16 mouse cellular contexts compared by ENCODE assay signal in genomic region chr9:32521331-32521730, GRCm38 (mm10). TPM values are rescaled to one million over a fixed set of nuclear protein-coding genes. Genes with fewer than 3 reads are reported as not detected.
DNase-seq lines count a peak whose midpoint lies in the region; ATAC-seq and TF ChIP-seq lines count a peak whose summit lies in the region.
"Had no signal": no experiment of that assay in that cellular context is flagged by ENCODE, and none has a peak within 500 bp of the region (broad histone marks: within the 10 kb centered on the region; RNA-seq: fewer than 3 reads in every experiment).

No protein-coding gene starts in this region.

- DNase-seq in kidney, adult 2 months, result no peak
- DNase-seq in kidney, postnatal 10 days, result no peak
- no peak for DNase-seq in spleen, postnatal 36 days (ENCODE audit: low spot score in 2 of 2)
- DNase-seq: adrenal gland, adult 8-10 months; cerebellum, postnatal 25 days; kidney, postnatal 14 days; lung, postnatal 14 days; right cerebral cortex, postnatal 14 days had no signal

- H3K4me3 ChIP-seq in kidney, adult 2 months (ENCODE audit: insufficient read depth, low read depth, low read length), result no peak overlapping the region
- H3K4me3 ChIP-seq in bone marrow, adult 2 months (replicated peaks; ENCODE audit: control insufficient read depth, low read depth, low read length), result no peak overlapping the region
- no peak overlapping the region for H3K4me3 ChIP-seq in heart, embryonic 16.5 days (ENCODE audit: low read length)
- H3K4me3 ChIP-seq in hindbrain, embryonic 13.5 days, result no peak overlapping the region
- H3K4me3 ChIP-seq: forebrain, embryonic 12.5 days; hindbrain, embryonic 15.5 days; limb, embryonic 12.5 days; stomach, embryonic 15.5 days had no signal

- no peak for ATAC-seq in heart, embryonic 16.5 days (replicated peaks; ENCODE audit: extremely low read depth, insufficient read depth, low FRiP score)
- peak; percentile 51 for ATAC-seq in megakaryocyte, adult 5-6 weeks (ENCODE audit: poor library complexity, severe bottlenecking)
- ATAC-seq in hindbrain, embryonic 13.5 days (ENCODE audit: low FRiP score), result no peak

- H3K4me1 ChIP-seq in kidney, adult 2 months (ENCODE audit: control insufficient read depth, insufficient read depth, low read length), result no peaks in the 10 kb centered on the region; the same call in 1 of the 2 replicates
- peaks cover 17% of the 10 kb centered on the region for H3K4me1 ChIP-seq in bone marrow, adult 2 months (ENCODE audit: control insufficient read depth, insufficient read depth, low read length)
- peaks cover 30% of the 10 kb centered on the region for H3K4me1 ChIP-seq in heart, embryonic 16.5 days (ENCODE audit: control insufficient read depth, insufficient read depth, low read length)
- H3K4me1 ChIP-seq in hindbrain, embryonic 13.5 days (replicated peaks), result 0 out of 2 replicates have a peak, but pooled peaks cover 5% of the 10 kb centered on the region
- H3K4me1 ChIP-seq: forebrain, embryonic 12.5 days; hindbrain, embryonic 15.5 days had no signal

- no peak for TF ChIP-seq POLR2A in kidney, adult 2 months (IDR thresholded peaks at IDR 0.05; ENCODE audit: low read depth, low read length)
- no peak for TF ChIP-seq POLR2A in bone marrow, adult 2 months (IDR thresholded peaks at IDR 0.05; ENCODE audit: borderline replicate concordance, control insufficient read depth, low read depth, low read length)

- 64% methylated on average over 3 of the region's 3 CpGs for WGBS in kidney, adult 2 months
- WGBS in bone marrow, adult 2 months, result 11% methylated on average over 3 of the region's 3 CpGs
- 30% methylated on average over 3 of the region's 3 CpGs for WGBS in heart, embryonic 16.5 days
- WGBS in hindbrain, embryonic 13.5 days, result 84% methylated on average over 3 of the region's 3 CpGs

- H3K27me3 ChIP-seq in kidney, adult 2 months (replicated peaks; ENCODE audit: control insufficient read depth, insufficient read depth, low read length), result no peaks in the 10 kb centered on the region
- no peaks in the 10 kb centered on the region for H3K27me3 ChIP-seq in heart, embryonic 16.5 days (ENCODE audit: control insufficient read depth, insufficient read depth, low read length)
- no peaks in the 10 kb centered on the region for H3K27me3 ChIP-seq in hindbrain, embryonic 13.5 days
- H3K27me3 ChIP-seq: forebrain, embryonic 12.5 days; hindbrain, embryonic 15.5 days; limb, embryonic 12.5 days; stomach, embryonic 15.5 days had no signal

- H3K9ac ChIP-seq in heart, embryonic 16.5 days (ENCODE audit: low read length), result no peak overlapping the region
- no peak overlapping the region for H3K9ac ChIP-seq in hindbrain, embryonic 13.5 days
- H3K9ac ChIP-seq: forebrain, embryonic 12.5 days; hindbrain, embryonic 15.5 days; limb, embryonic 12.5 days; stomach, embryonic 15.5 days had no signal

- TF ChIP-seq CTCF in kidney, adult 2 months (conservative IDR thresholded peaks at IDR 0.05; ENCODE audit: insufficient read depth, insufficient read length, low read depth, low read length), result no peak
- TF ChIP-seq CTCF in bone marrow, adult 2 months (IDR thresholded peaks at IDR 0.05; ENCODE audit: control insufficient read depth, insufficient read depth, low read length), result no peak

- no peaks in the 10 kb centered on the region for H3K9me3 ChIP-seq in heart, embryonic 16.5 days (replicated peaks; ENCODE audit: control insufficient read depth, low read length)
- H3K9me3 ChIP-seq in hindbrain, embryonic 13.5 days, result no peaks in the 10 kb centered on the region
- H3K9me3 ChIP-seq: forebrain, embryonic 12.5 days; hindbrain, embryonic 15.5 days; limb, embryonic 12.5 days; stomach, embryonic 15.5 days had no signal

- no peaks in the 10 kb centered on the region for H3K36me3 ChIP-seq in kidney, adult 2 months (ENCODE audit: control insufficient read depth, insufficient read depth, low read length)
- no peaks in the 10 kb centered on the region for H3K36me3 ChIP-seq in heart, embryonic 16.5 days (ENCODE audit: control insufficient read depth, insufficient read depth)
- no peaks in the 10 kb centered on the region for H3K36me3 ChIP-seq in hindbrain, embryonic 13.5 days
- H3K36me3 ChIP-seq: forebrain, embryonic 12.5 days; hindbrain, embryonic 15.5 days; stomach, embryonic 15.5 days had no signal

- no peak overlapping the region for H3K4me2 ChIP-seq in heart, embryonic 16.5 days (ENCODE audit: low read depth, low read length)
- no peak overlapping the region for H3K4me2 ChIP-seq in hindbrain, embryonic 13.5 days
- H3K4me2 ChIP-seq: forebrain, embryonic 12.5 days; hindbrain, embryonic 15.5 days; limb, embryonic 12.5 days; stomach, embryonic 15.5 days had no signal

- peak overlapping the region; percentile 55; the same call in 1 of the 2 replicates for H3K27ac ChIP-seq in kidney, adult 2 months (ENCODE audit: insufficient read depth, low read depth, low read length)
- peak overlapping the region; percentile 13 for H3K27ac ChIP-seq in bone marrow, adult 2 months (ENCODE audit: control insufficient read depth, insufficient read depth, low read depth, low read length, poor library complexity)
- peak overlapping the region; percentile 50 for H3K27ac ChIP-seq in heart, embryonic 16.5 days (ENCODE audit: low read length)
- no peak overlapping the region for H3K27ac ChIP-seq in hindbrain, embryonic 13.5 days
- H3K27ac ChIP-seq: forebrain, embryonic 12.5 days; hindbrain, embryonic 15.5 days; limb, embryonic 12.5 days; stomach, embryonic 15.5 days had no signal

RNA-seq across cellular contexts. Expression of gene Fli1, which starts 21.3 kb away (rescaled TPM):
- polyA plus RNA-seq in kidney, adult 2 months (2012; rRNA removed), result 7.2 and 9.6 TPM in 2 replicates
- 17.4 and 33.9 TPM in 2 replicates for polyA plus RNA-seq in bone marrow, adult 2 months (2011; ENCODE audit: insufficient read depth, insufficient read length, low replicate concordance, missing spikeins)
- polyA plus RNA-seq in heart, embryonic 16.5 days (2015; fragmentation: Nextera tagmentation; extraction: Ambion mirVana), result 20.1 and 23.4 TPM in 2 replicates
- 89.0 and 92.7 TPM in 2 replicates for total RNA-seq in megakaryocyte, adult 5-6 weeks (2015)
- 95.8 and 106 TPM in 2 replicates for total RNA-seq in megakaryocyte, adult 5-6 weeks (2017)
- polyA plus RNA-seq in hindbrain, embryonic 13.5 days (2015; fragmentation: Nextera tagmentation; extraction: Ambion mirVana), result 8.7 and 9.3 TPM in 2 replicates
